Mouse (Mus musculus) Patski (cell line): ENCODE measurements around the gene Zim1. TPM values are rescaled to one million over a fixed set of nuclear protein-coding genes. Genes with fewer than 3 reads are reported as not detected.

Experiments used
- ATAC-seq: fragments of 100-300 bp; one replicate; pipeline ENCODE4 v1.8.0; 2021
- CTCF ChIA-PET: fragments of 350-600 bp; sonication (Branson Sonifier 250); formaldehyde crosslinking; loops from one replicate; lab custom pipeline; 2022; ENCODE audit warnings: inconsistent platforms; lab: Charles Lee
- POLR2A ChIA-PET: fragments of 350-600 bp; sonication (Branson Sonifier 250); formaldehyde crosslinking; loops from one replicate; lab custom pipeline; 2022; ENCODE audit warnings: antibody characterized with exemption, inconsistent platforms; lab: Charles Lee
- DNase-seq: peaks from one replicate; pipeline ENCODE4 v3.0.0-alpha.2; 2011; ENCODE audit warnings: low read depth, low spot score
- H3K27me3 ChIP-seq: fragments of 371-371 bp; one replicate; pipeline ENCODE4 v1.5.1; 2021
- CTCF ChIP-seq: fragments of 100-300 bp; IDR thresholded peaks from one replicate; pipeline ENCODE4 v1.5.1; 2021
- in situ Hi-C: fragments of 300-500 bp; cut with MboI; formaldehyde crosslinking; loops from 3 replicates; pipeline ENCODE4 v1.11.1; 2018; ENCODE audit warnings: low pct_unique_long_range_greater_than_20kb, mixed read lengths
- polyA plus RNA-seq: library from polyadenylated mRNA; unstranded; gene quantifications from one replicate; pipeline ENCODE4 v1.2.3, GENCODE M21; 2021

Gene Zim1
- polyA plus RNA-seq, 1 experiment from 2014 or later, result 127 TPM

DNA sequence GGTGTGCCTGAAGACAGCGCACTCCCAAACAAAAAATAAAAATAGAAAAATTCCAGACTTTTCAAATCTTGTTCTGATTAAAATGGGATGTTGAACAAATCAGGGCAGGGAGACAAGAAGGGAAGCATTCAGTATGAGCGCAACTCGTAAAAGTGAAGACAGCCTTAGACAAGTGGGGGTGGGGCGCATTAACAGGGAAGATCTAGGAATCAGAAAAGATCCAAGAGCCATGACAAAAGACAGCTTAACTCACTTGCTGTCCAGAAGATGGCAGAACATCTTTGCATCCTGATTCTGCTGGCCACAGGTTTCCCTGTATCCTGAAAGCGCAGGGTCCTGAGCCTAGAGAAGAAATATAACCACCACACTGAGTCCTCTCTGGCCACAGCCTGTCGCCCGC, 37.6 kb downstream of the Zim1 start:
- no peak for ATAC-seq
- CTCF ChIA-PET, result interaction anchor here (0.9 to 4.2 kb wide), 8 partner anchors 15 to 279 kb away, joined by 3 to 24 read pairs (median 4); no protein-coding TSS in a partner anchor
- no peak for DNase-seq
- no peak for TF ChIP-seq CTCF
- H3K27me3 ChIP-seq, result no peaks in the 10 kb centered on the region
- POLR2A ChIA-PET, result interaction anchor here (2.2 kb wide), 1 partner anchor 279 kb away, joined by 6 read pairs; no protein-coding TSS in a partner anchor
- in situ Hi-C loops, result loop anchor here (25.0 kb wide), 2 partner anchors 529 to 629 kb away; partner anchors contain the start of gene Gm45844

DNA sequence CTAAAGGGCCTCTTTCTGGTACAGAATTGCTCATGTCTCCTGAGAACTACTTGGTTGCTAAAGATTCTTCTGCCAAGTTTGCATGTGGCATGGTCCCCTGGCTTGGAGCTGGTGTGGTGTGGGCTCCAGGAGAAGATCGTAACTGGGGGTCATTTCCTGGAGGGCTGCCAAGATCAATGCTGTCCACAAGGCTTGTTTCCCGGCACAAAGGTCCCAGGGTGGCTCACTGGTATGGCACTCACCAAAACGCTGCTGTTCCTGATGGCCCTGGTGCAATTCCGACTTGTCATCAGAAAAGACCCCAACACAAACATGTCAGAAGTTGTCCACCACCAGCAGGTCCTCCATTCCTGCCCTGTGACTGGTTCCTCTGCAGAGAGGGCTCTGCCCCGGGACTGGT, 44.1 kb downstream of the Zim1 start:
- ATAC-seq (no peak), DNase-seq (no peak)
- in situ Hi-C loops, result loop anchor here (25.0 kb wide), 2 partner anchors 535 to 635 kb away; partner anchors contain the start of gene Gm45844
- no peak for TF ChIP-seq CTCF
- H3K27me3 ChIP-seq, result no peaks in the 10 kb centered on the region
- ChIA-PET CTCF (no interaction called here), POLR2A (no interaction called here)

DNA sequence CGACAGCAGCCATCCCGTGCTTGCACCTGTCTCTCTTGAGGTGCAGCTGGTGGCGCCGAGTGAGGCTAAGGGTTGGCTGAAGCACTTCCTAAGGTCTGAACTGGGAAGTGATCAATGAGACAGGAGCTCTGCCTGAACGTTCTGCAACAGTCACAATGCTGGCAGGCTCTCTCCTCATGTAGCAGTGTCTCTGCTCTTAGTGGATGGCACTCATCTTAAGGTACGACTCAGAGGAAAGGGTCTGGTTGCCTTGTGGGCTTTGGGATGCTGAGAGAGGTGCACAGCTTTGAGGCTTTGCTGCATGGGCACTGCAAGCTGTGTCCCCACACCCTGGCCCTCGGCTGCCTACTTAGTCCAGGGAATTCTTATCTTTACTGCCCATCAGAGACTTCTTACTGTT, 45.0 kb downstream of the Zim1 start:
- ATAC-seq (no peak), DNase-seq (no peak)
- ChIA-PET POLR2A (no interaction called here), CTCF (no interaction called here)
- no peak for TF ChIP-seq CTCF
- in situ Hi-C loops, result loop anchor here (25.0 kb wide), 2 partner anchors 536 to 636 kb away; partner anchors contain the start of gene Gm45844
- no peaks in the 10 kb centered on the region for H3K27me3 ChIP-seq

DNA sequence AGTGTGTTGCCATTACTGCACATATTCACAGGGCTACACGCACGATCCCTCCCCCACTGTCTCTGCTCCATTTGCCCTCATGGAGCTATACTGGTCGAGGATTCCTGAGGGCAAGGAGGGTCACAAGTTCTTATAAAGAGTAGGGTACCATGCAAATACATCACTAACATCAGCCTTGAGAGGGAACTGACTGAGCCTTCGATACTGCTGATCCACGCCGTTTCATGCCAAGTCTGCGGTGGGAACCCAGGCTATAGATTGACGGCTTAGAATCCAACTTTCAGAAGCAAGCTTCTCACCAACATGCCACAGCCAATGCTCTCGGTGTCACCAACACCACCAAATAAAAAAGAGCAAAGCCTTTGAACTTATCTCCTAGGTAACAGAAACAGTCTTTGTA, 45.7 kb downstream of the Zim1 start:
- ChIA-PET POLR2A (no interaction called here), CTCF (no interaction called here)
- DNase-seq, result no peak
- no peak for TF ChIP-seq CTCF
- in situ Hi-C loops, result loop anchor here (25.0 kb wide), 2 partner anchors 537 to 637 kb away; partner anchors contain the start of gene Gm45844
- no peaks in the 10 kb centered on the region for H3K27me3 ChIP-seq
- ATAC-seq, result no peak

DNA sequence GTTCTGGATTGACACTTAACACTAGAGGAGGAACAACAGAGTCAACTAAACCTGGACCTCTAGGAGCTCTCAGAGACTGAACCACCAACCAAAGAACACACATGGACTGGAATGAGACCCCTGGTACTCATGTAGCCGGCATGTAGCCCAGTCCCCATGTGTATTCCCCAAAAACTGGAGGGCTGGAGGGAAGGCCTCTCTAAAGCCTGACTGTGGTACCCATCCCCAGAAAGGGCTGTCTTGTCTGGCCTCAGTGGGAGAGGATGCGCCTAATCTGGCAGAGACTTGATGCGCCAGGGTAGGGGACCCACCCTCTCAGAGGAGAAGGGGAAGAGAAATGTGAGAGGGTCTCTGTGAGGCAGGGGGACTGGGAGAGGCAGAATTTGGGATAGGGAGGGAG, 50.4 kb downstream of the Zim1 start:
- in situ Hi-C loops, result loop anchor here (25.0 kb wide), 1 partner anchor 109 kb away; no protein-coding TSS in a partner anchor
- TF ChIP-seq CTCF, result no peak
- POLR2A ChIA-PET, result no interaction called here
- CTCF ChIA-PET, result no interaction called here
- DNase-seq (no peak), ATAC-seq (no peak)
- peaks cover 7% of the 10 kb centered on the region for H3K27me3 ChIP-seq

DNA sequence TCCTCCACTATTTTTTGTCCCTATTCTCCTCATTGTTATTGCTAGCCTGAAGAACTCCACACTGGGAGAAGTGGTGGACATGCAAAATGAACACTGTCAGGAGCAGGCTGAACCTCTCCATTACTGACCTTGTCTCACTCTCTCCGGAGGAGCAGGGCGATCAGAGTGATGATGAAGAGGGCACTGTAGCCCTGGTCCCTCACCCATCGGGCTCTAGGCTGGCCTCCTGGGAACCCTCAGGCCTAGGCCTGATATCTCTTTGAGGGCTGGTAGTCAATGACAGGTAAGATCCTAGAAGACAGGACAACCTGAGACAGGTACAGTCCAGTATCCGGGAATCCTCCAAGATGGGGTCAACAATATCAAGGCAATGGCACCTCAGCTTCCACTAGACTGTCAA, 58.2 kb downstream of the Zim1 start:
- H3K27me3 ChIP-seq, result peaks cover 7% of the 10 kb centered on the region
- no peak for TF ChIP-seq CTCF
- DNase-seq (no peak), ATAC-seq (no peak)
- POLR2A ChIA-PET, result no interaction called here
- in situ Hi-C loops, result loop anchor here (25.0 kb wide), 1 partner anchor 101 kb away; no protein-coding TSS in a partner anchor
- CTCF ChIA-PET, result no interaction called here

DNA sequence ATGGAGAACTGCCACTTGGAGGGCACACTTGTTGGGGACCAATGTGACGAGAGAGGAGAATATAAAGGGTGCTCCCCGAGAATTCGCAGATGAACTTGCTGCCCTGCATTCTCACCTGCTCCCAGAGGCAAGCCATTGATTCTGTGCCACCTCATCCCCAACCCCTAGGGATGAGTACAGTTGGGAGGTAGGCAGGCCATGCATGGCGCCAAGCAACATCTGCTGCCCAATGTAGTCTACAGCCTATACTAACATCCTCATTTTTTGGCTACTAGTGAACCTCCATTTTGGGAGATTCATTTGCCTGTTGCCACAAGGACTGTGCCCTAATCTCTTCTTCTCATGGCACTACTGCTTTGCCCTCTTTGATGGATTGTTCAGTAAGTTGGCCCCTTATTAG, 59.5 kb downstream of the Zim1 start:
- in situ Hi-C loops, result loop anchor here (25.0 kb wide), 1 partner anchor 99 kb away; no protein-coding TSS in a partner anchor
- H3K27me3 ChIP-seq, result peaks cover 7% of the 10 kb centered on the region
- DNase-seq, result no peak
- ChIA-PET POLR2A (no interaction called here), CTCF (no interaction called here)
- TF ChIP-seq CTCF, result no peak
- ATAC-seq, result no peak

DNA sequence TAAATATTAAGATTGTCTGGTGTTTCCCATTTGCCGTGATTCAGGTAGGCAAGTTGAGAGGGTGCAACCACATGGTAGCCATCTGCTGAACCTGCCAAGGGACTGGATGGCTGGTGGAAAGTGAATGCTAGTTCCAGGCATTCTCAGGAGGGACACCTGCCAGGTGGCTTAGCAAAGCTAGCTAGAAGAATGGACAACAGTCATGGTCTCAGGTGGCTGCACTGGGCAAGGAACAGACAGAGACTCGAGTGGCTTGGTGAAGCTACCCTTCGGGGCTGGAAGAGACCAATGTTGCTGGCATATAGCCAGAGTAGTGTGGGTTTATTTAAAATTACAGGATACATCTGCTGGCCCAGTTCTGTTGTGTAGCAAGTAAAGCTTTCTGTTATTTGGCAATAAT, 60.4 kb downstream of the Zim1 start:
- ATAC-seq, result no peak
- in situ Hi-C loops, result loop anchor here (25.0 kb wide), 1 partner anchor 99 kb away; no protein-coding TSS in a partner anchor
- CTCF ChIA-PET, result no interaction called here
- H3K27me3 ChIP-seq, result peaks cover 7% of the 10 kb centered on the region
- POLR2A ChIA-PET, result no interaction called here
- DNase-seq, result no peak
- no peak for TF ChIP-seq CTCF

Other genes starting within 250 kb of the Zim1 start
- gene Olfr1336, start 240.3 kb downstream of the Zim1 start, polyA plus RNA-seq, result 0.01 TPM
- not detected for gene Olfr1346, start 229.3 kb downstream of the Zim1 start, polyA plus RNA-seq
- not detected for gene Olfr5, start 209.5 kb downstream of the Zim1 start, polyA plus RNA-seq
- not detected for gene Olfr1347, start 196.7 kb downstream of the Zim1 start, polyA plus RNA-seq
- gene Olfr1348, start 187.7 kb downstream of the Zim1 start, polyA plus RNA-seq, result not detected
- not detected for gene Olfr1349, start 173.5 kb downstream of the Zim1 start, polyA plus RNA-seq
- gene Olfr1350, start 131.6 kb downstream of the Zim1 start, polyA plus RNA-seq, result not detected
- 90.8 TPM for gene Peg3, start 34.0 kb upstream of the Zim1 start, polyA plus RNA-seq
- 4.3 TPM for gene Usp29, start 34.1 kb upstream of the Zim1 start, polyA plus RNA-seq